Mouse (Mus musculus) kidney, postnatal 36 days (tissue): ENCODE results near the gene Cdc20b.
A peak's percentile ranks its signal among the peaks of the same experiment; 100 is the strongest.

Experiments
- DNase-seq, 2 experiments: peaks; one replicate each; pipeline ENCODE4 v3.0.0; 2021 to 2022; ENCODE audit warnings: mixed read lengths in 2 of 2

Cdc20b gene

DNA sequence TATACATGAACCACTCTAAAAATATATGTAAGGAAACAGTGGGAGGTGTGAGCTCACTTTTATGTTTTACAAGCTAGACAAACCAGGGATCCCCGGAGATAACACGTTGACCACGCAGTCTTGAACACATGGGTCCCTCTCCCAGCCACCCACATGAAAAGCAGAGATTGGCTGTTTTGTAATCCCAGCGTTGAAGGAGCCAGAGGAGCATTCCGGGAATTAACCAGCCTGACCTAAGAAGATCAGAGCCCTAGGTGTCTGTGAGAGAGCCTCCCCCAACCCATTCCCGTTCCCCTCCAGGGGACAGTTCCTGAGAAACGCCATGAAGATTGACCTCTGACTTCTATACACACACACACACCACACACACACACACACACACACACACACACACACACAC lies 3.6 kb upstream of the Cdc20b start:
- no peak for DNase-seq

GRCm38 (mm10) chr13:113031792-113032571 lies 2.9 kb upstream of the Cdc20b start:
- peak in 1 of 2 experiments; percentile 12 for DNase-seq

DNA sequence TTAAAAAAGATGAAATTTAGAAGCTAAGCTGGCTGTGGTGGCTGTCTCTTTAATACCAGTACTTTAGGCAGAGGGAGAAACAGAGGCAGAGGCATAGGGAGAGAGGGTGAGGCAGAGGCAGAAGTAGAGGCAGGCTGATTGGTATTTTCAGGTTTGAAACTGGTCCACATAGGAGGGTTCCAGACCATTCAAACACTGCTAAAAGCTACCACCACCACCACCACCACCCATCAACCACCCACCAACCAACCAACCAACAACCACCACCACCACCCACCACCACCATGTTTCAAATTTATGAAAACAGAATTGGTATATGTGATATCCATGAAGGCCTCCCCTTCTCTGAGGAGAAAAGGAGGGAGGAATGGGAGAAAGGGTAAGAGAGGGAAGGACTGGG lies 2.1 kb upstream of the Cdc20b start:
- DNase-seq, result no peak

DNA sequence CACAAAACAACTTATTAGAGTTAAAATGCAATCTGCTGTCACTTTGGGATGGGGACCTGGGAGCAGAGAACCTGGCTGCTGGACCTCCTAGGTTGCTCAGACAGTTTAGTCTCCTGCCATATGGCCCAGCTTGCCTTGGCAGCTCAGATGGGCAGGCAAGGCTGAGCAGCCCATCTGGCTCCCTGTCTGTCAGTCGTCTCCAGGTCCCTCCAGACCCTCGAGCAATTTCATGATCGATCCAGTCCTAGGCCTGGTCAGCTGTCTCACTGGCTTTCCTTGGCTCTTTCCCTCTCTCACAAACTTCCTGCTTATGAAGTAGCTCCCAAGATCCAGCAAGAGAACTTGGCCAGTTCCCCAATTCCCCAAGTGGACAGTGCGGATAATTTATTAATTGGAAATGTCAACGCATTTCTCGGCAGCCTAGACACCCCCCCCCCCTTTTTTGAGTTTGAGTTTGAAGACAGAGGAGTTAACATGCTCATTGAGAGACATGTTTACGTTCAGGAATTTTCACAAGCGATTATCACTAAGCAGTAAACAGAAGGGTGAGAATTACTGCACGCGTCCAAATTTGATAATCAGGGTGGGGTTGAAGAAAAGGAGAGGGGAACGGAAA lies 532 bp upstream of the Cdc20b start:
- no peak for DNase-seq

- DNase-seq, result peak; percentile 79 to 89
Measured at GRCm38 (mm10) chr13:113035852-113036251, 941 bp downstream of the Cdc20b start.

DNA sequence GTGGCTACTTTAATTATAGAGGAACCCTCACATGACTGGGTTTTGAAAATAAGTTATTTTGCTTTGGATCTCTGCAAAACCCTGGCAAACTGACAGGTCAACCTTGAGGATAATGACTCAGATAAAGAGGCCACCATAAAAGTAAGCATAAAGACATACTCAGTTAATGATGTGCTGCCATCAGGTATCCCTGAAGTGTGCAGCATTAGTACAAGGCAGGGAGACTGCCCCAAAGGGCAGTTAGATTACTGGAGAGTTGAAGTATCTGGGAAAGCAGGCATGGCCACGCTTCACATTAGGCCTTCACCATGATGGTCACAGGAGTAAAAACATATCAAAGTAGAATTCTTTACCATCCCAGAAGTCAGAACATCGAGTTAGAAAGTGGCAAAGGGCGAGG lies 10.0 kb downstream of the Cdc20b start:
- no peak for DNase-seq

DNA sequence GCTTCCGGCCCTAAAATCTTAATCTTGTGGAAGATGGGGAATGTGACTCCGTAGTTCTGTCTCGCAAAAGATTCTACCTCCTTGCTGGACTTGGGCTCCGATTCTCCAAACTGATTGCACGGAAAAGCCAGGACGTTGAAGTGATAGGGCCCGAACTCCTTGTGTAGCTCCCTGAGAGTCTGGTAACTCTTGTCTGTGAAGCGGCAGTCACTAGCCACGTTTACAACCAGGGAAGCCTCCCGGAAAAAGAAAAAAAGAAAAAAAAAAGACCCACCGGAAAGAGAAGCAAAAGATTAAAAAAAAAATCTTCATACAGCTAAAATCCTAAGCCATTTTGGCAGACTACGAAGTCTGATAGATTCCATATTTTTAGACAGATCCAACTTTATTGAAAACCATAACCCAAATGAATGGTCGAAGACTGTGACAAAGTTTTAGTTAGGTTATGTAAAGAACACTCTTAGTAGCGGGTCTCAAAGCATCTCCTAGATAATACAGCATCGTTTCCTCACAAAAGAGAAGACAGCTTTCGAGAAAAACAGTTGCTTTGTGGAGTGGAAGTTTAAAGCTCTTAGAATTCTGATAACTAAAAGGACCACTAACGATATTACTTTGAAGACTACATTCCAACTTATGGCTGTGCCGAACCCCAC lies 10.7 kb downstream of the Cdc20b start:
- no peak for DNase-seq

GRCm38 (mm10) chr13:113046211-113046883 lies 11.4 kb downstream of the Cdc20b start, which contains the start of gene Gpx8:
Gpx8 (minus strand) TSS chr13:113046410.
- peak; percentile 55 to 69 for DNase-seq

GRCm38 (mm10) chr13:113047018-113047417 lies 12.1 kb downstream of the Cdc20b start:
- no peak for DNase-seq

- DNase-seq, result no peak
Measured at GRCm38 (mm10) chr13:113047647-113048046, 12.7 kb downstream of the Cdc20b start.

DNA sequence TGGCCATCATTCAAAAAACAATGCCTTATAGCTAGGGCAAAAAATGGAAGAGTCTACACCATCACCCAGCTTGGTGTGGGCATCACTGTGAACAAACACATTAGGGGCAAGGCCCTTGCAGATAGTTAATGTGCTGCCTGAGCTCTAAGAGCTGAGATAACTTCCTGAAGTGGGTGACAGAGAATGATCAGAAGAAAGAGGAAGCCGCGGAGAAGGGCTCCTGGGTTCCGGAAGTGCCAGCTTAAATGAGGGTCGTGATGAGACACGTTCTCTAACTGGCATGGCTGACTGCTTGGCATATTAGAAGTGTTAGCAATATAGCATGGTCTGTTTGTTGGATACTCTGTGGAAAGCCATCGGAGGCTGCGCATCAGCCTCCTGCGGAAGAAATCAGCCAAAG lies 19.3 kb downstream of the Cdc20b start:
- no peak for DNase-seq

DNA sequence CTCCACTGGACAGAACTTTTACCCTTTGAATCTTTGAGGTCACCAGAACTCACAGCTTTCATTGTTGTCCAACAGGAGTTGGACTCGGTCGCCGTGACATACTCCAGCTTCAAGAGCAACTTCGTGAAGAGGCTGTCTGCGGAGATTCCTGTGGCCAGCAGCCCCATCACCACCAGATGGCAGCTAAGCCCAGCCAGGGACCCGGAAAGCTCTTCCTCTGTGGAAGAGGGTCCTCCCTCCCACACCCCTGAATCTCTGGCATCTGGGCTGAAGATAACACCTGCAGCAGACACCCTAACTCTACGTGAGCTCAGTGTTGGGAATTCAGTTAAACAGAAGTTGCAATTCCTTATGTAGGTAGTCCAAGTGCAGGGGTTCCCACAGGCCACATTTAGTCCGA lies 20.9 kb downstream of the Cdc20b start:
- DNase-seq, result peak in 1 of 2 experiments; percentile 35

GRCm38 (mm10) chr13:113061746-113062145 lies 26.8 kb downstream of the Cdc20b start:
- DNase-seq, result no peak

DNA sequence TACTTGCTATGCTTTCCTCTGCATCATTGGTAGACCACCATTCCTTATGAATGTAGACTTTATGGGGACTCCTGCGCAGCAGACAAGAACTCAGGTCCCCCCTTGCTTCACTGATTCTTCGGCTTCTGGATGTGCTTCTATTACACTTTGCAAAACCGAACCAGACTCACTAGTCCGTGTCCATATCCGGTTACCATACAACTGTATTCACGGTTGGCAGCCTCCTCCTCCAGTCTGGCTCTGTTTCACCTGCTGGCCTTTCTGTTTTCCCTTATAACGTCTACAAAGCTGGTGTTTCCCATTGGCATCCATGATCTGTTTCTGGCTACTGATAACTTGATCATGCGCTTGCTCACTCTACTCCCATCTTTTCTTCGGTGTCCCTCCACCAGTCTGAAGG lies 29.6 kb downstream of the Cdc20b start:
- no peak for DNase-seq

DNA sequence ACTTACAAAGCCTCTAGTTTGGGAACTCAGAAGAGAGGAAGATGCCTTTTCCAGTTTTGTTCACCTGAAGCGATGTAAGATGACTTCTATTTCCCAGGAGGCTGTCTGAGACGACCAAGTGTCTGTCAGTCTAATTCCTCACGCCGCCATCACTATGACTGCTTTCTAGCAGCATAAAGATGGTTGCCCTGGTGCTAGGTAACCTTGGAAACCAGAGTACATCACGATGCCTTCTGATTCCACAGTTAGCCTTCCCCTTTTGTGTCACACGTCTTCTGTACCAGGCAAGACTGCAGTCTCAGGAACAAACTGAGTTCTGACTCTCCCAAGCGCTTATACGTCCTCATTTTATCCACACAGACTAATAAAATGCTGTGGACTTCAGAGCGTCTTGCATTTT lies 44.1 kb downstream of the Cdc20b start:
- no peak for DNase-seq

- no peak for DNase-seq
Measured at GRCm38 (mm10) chr13:113082101-113082500, 47.2 kb downstream of the Cdc20b start.

DNA sequence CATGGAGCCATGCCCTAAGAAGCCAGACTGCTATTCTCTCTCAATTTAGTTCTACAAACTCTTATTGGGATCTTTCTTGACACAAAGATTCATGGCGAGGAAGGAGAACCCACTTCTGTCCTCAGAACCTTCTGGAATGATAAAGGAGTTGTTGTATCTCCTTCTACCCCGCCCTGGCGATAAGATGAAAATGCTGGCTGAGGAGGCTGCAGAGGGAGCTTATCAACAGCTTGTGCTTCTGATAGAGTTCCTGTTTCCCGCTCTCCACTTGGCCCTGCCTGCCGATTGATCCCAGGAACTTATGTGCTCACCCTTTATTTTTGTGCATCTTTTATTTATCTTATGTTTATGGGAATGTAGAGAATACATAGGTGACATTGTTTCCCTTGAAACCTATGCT lies 49.8 kb downstream of the Cdc20b start:
- no peak for DNase-seq

DNA sequence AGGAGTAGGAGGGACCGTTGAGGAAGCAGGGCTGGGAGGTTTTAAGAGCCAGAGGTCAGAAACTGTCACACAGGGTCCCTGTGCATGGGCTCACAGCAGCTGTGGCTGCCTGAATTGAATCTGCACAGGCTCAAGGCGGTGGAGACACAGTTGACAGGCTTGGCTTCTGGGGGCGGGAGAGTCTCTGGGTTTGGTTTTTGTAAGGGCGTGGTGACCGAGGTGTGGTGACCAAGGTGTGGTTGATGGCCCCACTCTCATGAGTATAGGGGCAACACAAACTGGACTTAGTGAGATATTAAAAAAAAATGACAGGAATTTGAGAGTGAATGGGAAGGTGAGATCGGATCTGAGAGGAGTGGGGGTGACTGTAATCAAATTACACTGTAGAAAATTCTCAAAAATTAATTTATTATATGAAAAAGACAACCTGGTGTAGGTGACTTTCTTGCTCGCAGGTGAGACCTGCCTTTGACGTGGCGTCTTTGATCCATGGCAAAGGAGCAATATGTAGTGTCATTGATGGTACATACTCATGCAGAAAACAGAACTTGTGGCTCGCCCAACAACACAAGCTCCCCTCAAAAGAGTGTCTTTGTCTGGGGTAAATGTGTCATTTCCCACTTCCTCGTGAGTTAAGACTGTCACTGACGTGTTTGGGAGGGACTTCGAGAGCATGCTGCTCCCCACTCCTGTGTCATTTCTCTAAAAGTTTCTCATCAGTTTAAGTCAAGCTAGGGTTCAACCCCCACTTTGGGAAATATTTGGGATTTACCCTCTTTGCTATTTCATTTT lies 52.5 kb downstream of the Cdc20b start:
- no peak for DNase-seq

DNA sequence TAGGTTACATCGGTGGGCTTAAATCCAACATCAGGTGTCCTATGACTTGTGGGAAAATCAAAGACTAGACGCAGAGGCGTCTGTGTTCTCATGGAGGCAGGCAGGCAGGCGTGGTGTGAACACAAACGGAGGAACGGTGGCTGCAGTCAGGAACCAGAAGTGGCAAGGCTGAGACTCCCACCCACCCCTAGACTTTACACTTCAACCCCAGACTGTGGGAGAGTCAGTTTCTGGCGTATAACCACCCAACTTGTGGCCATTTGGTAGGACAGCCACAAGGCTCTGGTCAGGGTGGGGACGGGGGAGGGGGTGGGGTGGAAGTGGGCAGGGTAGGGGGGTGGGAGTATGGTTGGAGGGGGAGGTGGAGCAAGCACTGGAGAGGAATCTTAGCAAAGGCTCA lies 55.6 kb downstream of the Cdc20b start:
- DNase-seq, result no peak

DNA sequence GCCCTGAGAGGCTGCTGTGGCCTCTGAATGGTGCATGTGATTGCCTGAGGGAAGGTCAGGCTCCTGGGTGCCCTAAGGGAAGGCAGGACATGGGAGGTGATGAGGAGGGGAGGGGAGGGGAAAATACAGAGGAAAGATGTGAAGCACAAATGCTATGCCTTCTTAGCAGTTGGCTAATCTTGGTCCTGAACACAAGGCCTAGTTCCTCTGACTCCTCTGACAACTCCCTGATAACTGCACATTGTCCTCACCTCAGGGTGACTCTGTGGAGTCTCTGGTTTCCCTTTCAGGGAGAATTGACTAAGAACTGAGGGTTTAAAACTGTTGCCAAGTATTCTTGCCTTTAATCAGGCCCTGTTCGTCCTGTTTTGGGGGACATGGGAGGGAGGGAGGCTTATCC lies 59.7 kb downstream of the Cdc20b start:
- no peak for DNase-seq

DNA sequence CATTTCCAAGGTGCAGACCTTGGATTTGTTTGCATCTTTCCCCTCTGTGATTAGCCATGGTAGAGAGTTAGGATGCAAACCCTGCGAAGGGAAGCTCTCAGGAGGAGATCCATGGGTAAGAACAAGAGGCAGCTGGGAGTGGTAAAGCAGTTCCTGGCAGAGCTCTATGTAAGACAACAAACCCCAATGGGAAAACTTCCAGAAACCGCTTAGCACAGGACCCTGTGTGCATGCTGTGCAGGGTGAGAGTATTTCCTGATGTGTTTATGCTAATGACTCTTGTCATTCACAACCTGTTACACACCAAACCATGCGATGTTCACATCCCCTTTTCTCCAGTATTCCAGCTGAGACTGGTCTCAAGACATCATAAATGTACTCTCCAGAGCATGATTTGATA lies 62.1 kb downstream of the Cdc20b start:
- DNase-seq, result no peak

GRCm38 (mm10) chr13:113098406-113098805 lies 63.5 kb downstream of the Cdc20b start:
- no peak for DNase-seq

- DNase-seq, result no peak
Measured at GRCm38 (mm10) chr13:113100879-113101278, 66.0 kb downstream of the Cdc20b start, which contains the start of gene Gzma. Gzma (minus strand) TSS chr13:113100981.
